Mouse (Mus musculus) stomach, postnatal 0 days (tissue): ENCODE data around the gene Kcnc4.

ENCODE experiments used
- CTCF ChIP-seq: IDR thresholded peaks from 2 replicates; pipeline ENCODE4 v1.5.1; 2016; ENCODE audit warnings: antibody characterized with exemption, low read depth, mild to moderate bottlenecking, moderate library complexity
- EP300 ChIP-seq: optimal IDR thresholded peaks from 2 replicates; pipeline ENCODE3; 2016; ENCODE audit warnings: antibody characterized with exemption

GRCm38 (mm10) chr3:107505464-107506367 lies 46.4 kb upstream of the Kcnc4 start:
- TF ChIP-seq EP300 (no peak), CTCF (no peak)
